Mouse (Mus musculus): Measurements from ENCODE around the gene Gm21985.

The Gm21985 gene

GRCm38 (mm10) chr2:112266242-112266592 lies at the start of gene Gm21985:
Gene Gm21985 (plus strand): TSS chr2:112266314.
- no peak for DNase-seq (ENCODE audit: low read depth, low spot score)

GRCm38 (mm10) chr2:112217614-112218013 lies 48.5 kb upstream of the Gm21985 start:
- no peak for DNase-seq (ENCODE audit: low read depth, low spot score)

GRCm38 (mm10) chr2:112220880-112221279 lies 45.2 kb upstream of the Gm21985 start:
- no peak for DNase-seq (ENCODE audit: low read depth, low spot score)

DNA sequence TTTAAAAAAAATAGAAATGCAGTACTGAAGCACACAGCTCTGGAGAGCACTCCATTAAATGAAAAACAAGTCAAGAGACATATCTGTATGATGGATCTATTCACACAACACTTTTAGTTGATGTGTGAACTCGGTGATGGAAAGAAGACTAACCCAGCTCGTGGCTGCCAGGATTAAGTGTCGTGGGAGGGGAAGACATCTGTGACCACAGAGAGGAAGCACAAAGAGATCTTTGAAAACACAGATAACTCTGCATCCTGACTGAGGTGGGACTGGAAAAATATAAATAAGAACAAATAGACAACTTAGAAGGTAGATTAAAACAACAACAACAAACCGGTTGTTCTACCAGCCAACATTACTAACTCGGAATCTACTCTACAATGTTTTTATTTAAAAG lies 43.5 kb upstream of the Gm21985 start:
- no peak for DNase-seq (ENCODE audit: low read depth, low spot score)

GRCm38 (mm10) chr2:112224356-112224755 lies 41.8 kb upstream of the Gm21985 start:
- no peak for DNase-seq (ENCODE audit: low read depth, low spot score)

- DNase-seq (ENCODE audit: low read depth, low spot score) = no peak
Measured at GRCm38 (mm10) chr2:112232623-112233022, 33.5 kb upstream of the Gm21985 start.

- no peak for DNase-seq (ENCODE audit: low read depth, low spot score)
Measured at GRCm38 (mm10) chr2:112236620-112237019, 29.5 kb upstream of the Gm21985 start.

GRCm38 (mm10) chr2:112238006-112238405 lies 28.1 kb upstream of the Gm21985 start:
- DNase-seq (ENCODE audit: low read depth, low spot score) = no peak

- DNase-seq (ENCODE audit: low read depth, low spot score) = peak; percentile 65
Measured at GRCm38 (mm10) chr2:112239212-112239934, 26.7 kb upstream of the Gm21985 start, which contains the start of gene Lpcat4. Gene Lpcat4 (plus strand): TSS chr2:112239468.

DNA sequence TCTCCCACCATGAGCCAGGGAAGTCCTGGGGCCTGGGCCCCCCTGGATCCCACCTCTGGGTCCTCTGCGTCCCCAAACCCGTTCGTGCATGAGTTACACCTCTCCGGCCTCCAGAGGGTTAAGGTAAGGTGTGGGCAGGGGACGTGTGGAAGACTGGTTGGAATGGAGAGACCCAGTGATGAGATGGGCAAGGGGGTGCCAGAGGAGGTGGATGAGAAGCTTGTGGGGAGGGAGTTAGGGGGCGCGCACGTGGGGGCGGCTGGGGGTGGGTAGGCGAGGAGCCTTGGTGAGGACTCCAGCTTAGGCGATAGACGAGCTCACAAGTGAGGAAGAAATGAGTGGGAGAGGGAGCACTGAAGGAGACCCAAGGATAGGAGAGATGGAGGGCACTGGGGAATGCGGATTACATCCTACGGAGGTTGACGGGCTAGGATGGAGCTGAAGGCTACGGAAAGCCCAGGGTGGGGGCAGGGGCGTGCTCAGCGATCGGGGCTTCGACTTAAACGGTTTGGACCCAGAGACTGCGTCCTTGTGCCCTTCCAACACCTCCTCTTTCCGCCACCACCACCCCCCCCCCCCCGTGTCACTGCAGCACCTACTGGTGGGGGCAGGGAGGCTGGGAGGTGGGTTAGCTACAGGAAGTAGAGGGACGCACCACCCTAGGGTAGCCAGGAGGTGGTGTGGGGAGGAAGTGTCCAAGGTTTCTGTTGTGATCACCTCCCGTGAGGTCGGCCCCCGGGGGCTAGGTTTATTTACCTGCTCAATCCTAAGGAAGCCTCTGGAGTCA lies 26.0 kb upstream of the Gm21985 start:
- peak; percentile 13 for DNase-seq (ENCODE audit: low read depth, low spot score)

DNA sequence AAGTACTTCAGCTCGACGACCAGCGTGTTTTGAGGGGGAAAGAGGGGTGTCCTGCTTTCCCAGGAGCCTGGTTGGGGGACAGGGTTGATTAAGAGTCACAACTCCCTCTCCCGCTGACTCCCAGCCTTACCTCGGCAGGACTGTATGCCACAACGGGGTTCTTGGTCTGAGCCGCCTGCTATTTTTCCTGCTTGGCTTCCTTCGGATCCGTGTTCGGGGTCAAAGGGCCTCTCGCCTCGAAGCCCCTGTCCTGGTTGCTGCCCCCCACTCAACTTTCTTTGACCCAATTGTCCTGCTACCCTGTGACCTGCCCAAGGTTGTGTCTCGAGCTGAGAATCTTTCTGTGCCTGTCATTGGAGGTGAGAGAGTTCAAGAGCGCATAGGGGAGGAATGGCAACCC lies 24.3 kb upstream of the Gm21985 start:
- DNase-seq (ENCODE audit: low read depth, low spot score) = no peak

DNA sequence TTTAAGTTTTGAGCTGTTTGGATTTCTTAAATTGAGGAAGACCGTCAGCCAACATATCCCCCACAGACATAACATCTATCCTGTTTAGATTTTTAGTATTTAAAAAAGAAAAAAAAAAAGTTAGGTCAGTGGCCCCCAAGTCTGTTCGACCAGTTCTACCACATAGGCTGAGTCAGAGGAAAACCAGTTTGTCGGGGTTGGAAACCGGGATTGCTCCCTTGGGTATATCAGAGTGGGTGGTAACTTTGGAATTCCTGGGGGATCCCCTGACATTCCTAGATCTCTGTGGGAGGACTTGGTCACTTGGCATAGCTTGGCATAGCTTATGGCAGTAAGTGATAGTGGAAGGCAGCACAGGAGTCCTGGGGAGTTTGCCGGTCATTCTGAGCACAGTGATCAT lies 20.8 kb upstream of the Gm21985 start:
- DNase-seq (ENCODE audit: low read depth, low spot score) = no peak

GRCm38 (mm10) chr2:112246193-112246592 lies 19.9 kb upstream of the Gm21985 start:
- DNase-seq (ENCODE audit: low read depth, low spot score) = no peak

DNA sequence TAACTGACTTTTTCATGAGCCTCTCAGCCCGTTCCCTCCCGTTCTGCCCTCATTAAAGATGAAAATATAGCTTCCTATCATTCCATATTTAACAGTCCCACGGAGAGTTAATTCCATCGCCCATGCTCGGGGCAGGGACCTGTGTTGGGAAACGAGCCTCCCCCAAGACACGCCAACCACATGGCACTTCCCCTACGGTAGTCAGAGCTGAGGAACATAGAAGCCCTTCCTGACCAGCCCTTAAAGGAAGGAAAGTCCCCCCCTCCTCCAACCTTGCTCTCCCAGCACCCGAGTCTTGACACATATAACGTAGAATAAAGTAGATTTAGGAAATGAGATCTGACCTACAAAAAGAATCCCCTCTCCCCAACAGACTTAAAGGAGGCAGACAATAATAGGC lies 18.8 kb upstream of the Gm21985 start:
- DNase-seq (ENCODE audit: low read depth, low spot score) = no peak

- DNase-seq (ENCODE audit: low read depth, low spot score) = no peak
Measured at GRCm38 (mm10) chr2:112249780-112250453, 16.2 kb upstream of the Gm21985 start.

GRCm38 (mm10) chr2:112254675-112255515 lies 11.2 kb upstream of the Gm21985 start:
- DNase-seq (ENCODE audit: low read depth, low spot score) = no peak

- no peak for DNase-seq (ENCODE audit: low read depth, low spot score)
Measured at GRCm38 (mm10) chr2:112259241-112259962, 6.7 kb upstream of the Gm21985 start, which contains the start of gene Nutm1. Gene Nutm1 (minus strand): TSS chr2:112259291.

DNA sequence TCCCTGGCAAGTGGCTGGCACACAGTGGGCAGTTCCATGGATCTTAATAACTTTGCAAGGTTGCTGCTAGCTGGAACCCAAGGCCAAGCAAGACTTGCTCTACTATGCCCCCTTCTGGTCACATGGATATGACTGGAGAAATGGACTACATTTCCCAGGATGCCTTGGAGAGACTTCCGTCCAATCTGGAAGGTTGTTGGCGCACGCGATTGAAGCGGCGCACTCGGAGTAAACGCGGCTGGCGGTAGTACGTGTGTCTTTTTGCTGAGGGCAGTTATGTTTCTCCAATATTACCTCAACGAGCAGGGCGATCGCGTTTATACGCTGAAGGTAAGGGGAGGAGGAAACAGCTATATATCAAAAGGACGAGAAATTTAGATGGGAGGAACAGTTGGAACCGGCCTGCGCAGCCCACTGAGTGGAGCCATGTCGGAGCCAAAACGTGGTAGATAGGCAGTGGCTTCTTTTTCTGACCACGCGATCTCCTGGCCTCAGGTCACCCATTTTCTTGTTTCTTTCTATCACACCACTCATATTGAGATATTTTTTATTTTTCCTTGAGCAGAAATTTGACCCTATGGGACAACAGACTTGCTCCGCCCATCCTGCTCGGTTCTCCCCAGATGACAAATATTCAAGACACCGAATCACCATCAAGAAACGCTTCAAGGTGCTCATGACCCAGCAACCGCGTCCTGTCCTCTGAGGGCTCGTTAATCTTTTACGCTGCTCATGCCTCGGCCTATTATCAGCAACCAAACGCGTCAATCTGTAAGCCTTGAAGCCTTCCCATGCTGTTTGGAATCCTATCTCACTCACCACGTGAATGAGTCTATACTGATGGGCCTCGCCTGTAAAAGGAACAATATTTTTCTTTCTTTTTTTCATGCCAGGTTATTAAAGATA lies 4.1 kb upstream of the Gm21985 start, which contains the start of gene Nop10:
Gene Nop10, plus strand, starts transcription at position 179 of the 906 bp plus-strand sequence.
- DNase-seq (ENCODE audit: low read depth, low spot score) = peak; percentile 84

DNA sequence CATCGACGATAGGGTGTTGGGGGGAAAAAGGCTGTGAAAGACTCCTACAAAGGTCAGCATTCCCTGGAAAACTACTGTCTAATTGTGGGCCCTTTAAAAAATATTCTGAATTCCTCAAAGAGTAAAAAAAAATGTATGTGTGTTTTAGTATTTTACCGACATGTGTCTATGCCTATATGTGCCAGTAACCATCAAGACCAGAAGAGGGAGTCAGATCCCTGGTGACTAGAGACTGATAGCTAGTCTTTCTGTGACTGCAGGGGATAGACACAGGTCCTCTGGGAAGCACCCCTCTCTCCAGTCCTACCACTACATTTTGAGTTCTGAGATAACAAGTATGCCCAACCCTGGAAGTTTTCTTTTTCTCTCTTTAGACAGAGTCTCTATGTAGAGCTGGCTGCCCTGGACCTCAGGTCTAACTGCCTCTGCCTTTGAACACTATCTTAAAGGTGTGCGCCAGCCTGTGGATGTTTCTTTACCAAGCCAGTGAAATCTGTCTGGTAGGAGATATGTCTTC lies 3.3 kb upstream of the Gm21985 start:
- DNase-seq (ENCODE audit: low read depth, low spot score) = no peak

All from WW6 (cell line).